Comparison of ENCODE assay signal across 14 mouse cellular contexts in the genomic region with DNA sequence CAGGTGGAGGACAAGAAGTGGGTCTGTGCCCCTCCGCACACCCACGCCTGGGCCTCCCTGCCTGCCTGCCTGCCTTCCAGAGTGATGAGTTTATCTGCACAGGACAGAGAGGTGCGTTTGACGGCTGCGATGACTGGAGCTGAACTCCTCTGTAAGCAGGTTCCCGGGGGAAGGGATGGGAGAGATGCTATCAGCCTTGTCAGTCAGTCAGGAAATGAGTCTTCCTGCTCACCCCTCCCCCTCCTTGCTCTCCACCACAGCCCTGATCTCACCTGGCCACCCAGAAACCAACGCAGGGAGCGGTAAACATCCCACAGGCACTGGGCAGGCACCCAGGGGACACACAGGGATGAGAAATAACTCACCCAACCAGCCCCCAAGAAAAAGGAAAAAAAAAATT.
"Had no signal": no experiment of that assay in that cellular context is flagged by ENCODE, and none has a peak within 500 bp of the region (broad histone marks: within the 10 kb centered on the region; RNA-seq: fewer than 3 reads in every experiment).

No protein-coding gene starts in this region.

- H3K4me1 ChIP-seq: limb, embryonic 13.5 days had no signal

- H3K4me3 ChIP-seq: layer of hippocampus, adult 2 months; limb, embryonic 13.5 days; myocyte had no signal

- DNase-seq: kidney, adult 18-20 months; kidney, postnatal 10 days; kidney, postnatal 4 days; left cerebral cortex, postnatal 4 days; lung, adult 18-20 months; retina, postnatal 1 day; right cerebral cortex, postnatal 4 days; spleen, adult 18-20 months; thymus, adult 18-20 months; thymus, postnatal 14 days had no signal

- H3K27ac ChIP-seq: layer of hippocampus, adult 2 months; limb, embryonic 13.5 days; liver, embryonic 14.5 days had no signal

- H3K4me2 ChIP-seq: limb, embryonic 13.5 days had no signal

- H3K36me3 ChIP-seq: limb, embryonic 13.5 days had no signal

- H3K9ac ChIP-seq: limb, embryonic 13.5 days; liver, embryonic 14.5 days had no signal

- H3K9me3 ChIP-seq: limb, embryonic 13.5 days had no signal
